Mouse (Mus musculus) stomach, postnatal 0 days (tissue): ENCODE measurements around the gene Camkv. TPM values are rescaled to one million over a fixed set of nuclear protein-coding genes. Genes with fewer than 3 reads are reported as not detected.

Experiments used
- ATAC-seq: fragments of 200-750 bp; cut with Nextera tagmentation; 2 replicates; pipeline ENCODE4 v1.8.0; 2017; ENCODE audit not compliant: low FRiP score, low TSS enrichment
- DNase-seq: peaks from one replicate; pipeline ENCODE4 v3.0.0-alpha.2; 2016; ENCODE audit warnings: low spot score
- H3K27ac ChIP-seq: fragments of 300-500 bp; sonication (generic); replicated peaks from 2 replicates; pipeline ENCODE4 v1.5.1; 2014; ENCODE audit warnings: mild to moderate bottlenecking, control low read depth
- H3K27me3 ChIP-seq: fragments of 300-500 bp; sonication (generic); 2 replicates; pipeline ENCODE4 v1.6.1; 2014; ENCODE audit warnings: low read length; ENCODE audit not compliant: control insufficient read depth, insufficient read depth
- H3K36me3 ChIP-seq: fragments of 300-500 bp; sonication (generic); 2 replicates; pipeline ENCODE4 v1.6.1; 2014; ENCODE audit warnings: low read length, mixed read lengths; ENCODE audit not compliant: control insufficient read depth, insufficient read depth
- H3K4me1 ChIP-seq: fragments of 300-500 bp; sonication (generic); replicated peaks from 2 replicates; pipeline ENCODE4 v1.6.1; 2014; ENCODE audit warnings: antibody characterized with exemption; ENCODE audit not compliant: control insufficient read depth, insufficient read depth
- H3K4me2 ChIP-seq: fragments of 300-500 bp; sonication (generic); replicated peaks from 2 replicates; pipeline ENCODE4 v1.6.1; 2014; ENCODE audit warnings: low read depth, mild to moderate bottlenecking, control low read depth, moderate library complexity
- H3K4me3 ChIP-seq: fragments of 300-500 bp; sonication (generic); 2 replicates; pipeline ENCODE4 v1.5.1; 2014; ENCODE audit warnings: low read depth, low read length, control low read depth
- H3K9ac ChIP-seq: fragments of 300-500 bp; sonication (generic); 2 replicates; pipeline ENCODE4 v1.6.1; 2014; ENCODE audit warnings: mild to moderate bottlenecking, low read length, control low read depth, mixed read lengths
- H3K9me3 ChIP-seq: fragments of 300-500 bp; sonication (generic); 2 replicates; pipeline ENCODE4 v1.6.1; 2016; ENCODE audit warnings: low read length; ENCODE audit not compliant: control insufficient read depth
- CTCF ChIP-seq: IDR thresholded peaks from 2 replicates; pipeline ENCODE4 v1.5.1; 2016; ENCODE audit warnings: antibody characterized with exemption, low read depth, mild to moderate bottlenecking, moderate library complexity
- EP300 ChIP-seq: optimal IDR thresholded peaks from 2 replicates; pipeline ENCODE3; 2016; ENCODE audit warnings: antibody characterized with exemption
- WGBS: fragments of 180-500 bp; shearing (Covaris S2); extraction: QIAGEN DNeasy Blood & Tissue Kit; methylation state at CpG from one replicate; pipeline ENCODE4 v1.1.7; 2014; 5-methylcytosine and 5-hydroxymethylcytosine counted together
- polyA plus RNA-seq: library from polyadenylated mRNA; unstranded; fragments of >200 nt; fragmentation: Nextera tagmentation; extraction: Ambion mirVana; gene quantifications from 2 replicates; pipeline ENCODE4 v1.2.1, GENCODE M21; 2015

Gene Camkv
- polyA plus RNA-seq, 1 experiment from 2014 or later, result 0.62 TPM

GRCm38 (mm10) chr9:107950460-107951355, 15.2 kb downstream of the Camkv start:
- ATAC-seq (peak; percentile 94), DNase-seq (peak; percentile 92)
- Histone ChIP-seq H3K4me2 (peak overlapping the region; percentile 76), H3K27ac (peak overlapping the region; percentile 67), H3K9ac (peak overlapping the region; percentile 67), H3K36me3 (no peaks in the 10 kb centered on the region), H3K9me3 (no peaks in the 10 kb centered on the region), H3K27me3 (no peaks in the 10 kb centered on the region), H3K4me1 (no peaks in the 10 kb centered on the region), H3K4me3 (peak overlapping the region; percentile 66)
- no peak for TF ChIP-seq EP300
- TF ChIP-seq CTCF, result no peak
- WGBS, result 11% methylated on average over 45 of the region's 45 CpGs

- Histone ChIP-seq H3K4me1 (no peaks in the 10 kb centered on the region), H3K27me3 (no peaks in the 10 kb centered on the region), H3K9me3 (no peaks in the 10 kb centered on the region), H3K36me3 (no peaks in the 10 kb centered on the region), H3K27ac (0 out of 2 replicates have a peak overlapping the region, but pooled peaks have one; percentile 40), H3K4me2 (no peak overlapping the region), H3K4me3 (no peak overlapping the region), H3K9ac (no peak overlapping the region)
- no peak for DNase-seq
- ATAC-seq, result peak; percentile 64; the same call in 1 of the 2 replicates
- TF ChIP-seq EP300, result no peak
- no peak for TF ChIP-seq CTCF
- WGBS, result 68% methylated on average over 6 of the region's 6 CpGs
Observed at GRCm38 (mm10) chr9:107955613-107956289, 20.3 kb downstream of the Camkv start.

GRCm38 (mm10) chr9:107957141-107957540, 21.7 kb downstream of the Camkv start:
- Histone ChIP-seq H3K4me1 (no peaks in the 10 kb centered on the region), H3K9me3 (no peaks in the 10 kb centered on the region), H3K9ac (no peak overlapping the region), H3K27ac (no peak overlapping the region), H3K4me2 (no peak overlapping the region), H3K4me3 (no peak overlapping the region), H3K36me3 (no peaks in the 10 kb centered on the region), H3K27me3 (no peaks in the 10 kb centered on the region)
- WGBS, result 65% methylated on average over 6 of the region's 6 CpGs
- no peak for TF ChIP-seq CTCF
- TF ChIP-seq EP300, result no peak
- ATAC-seq, result no peak
- no peak for DNase-seq

- Histone ChIP-seq H3K4me1 (no peaks in the 10 kb centered on the region), H3K27me3 (no peaks in the 10 kb centered on the region), H3K4me2 (no peak overlapping the region), H3K9me3 (no peaks in the 10 kb centered on the region), H3K27ac (no peak overlapping the region), H3K9ac (no peak overlapping the region), H3K36me3 (no peaks in the 10 kb centered on the region), H3K4me3 (no peak overlapping the region)
- ATAC-seq (no peak), DNase-seq (no peak)
- TF ChIP-seq EP300 (no peak), CTCF (no peak)
- WGBS, result 60% methylated on average over 6 of the region's 6 CpGs
Observed at GRCm38 (mm10) chr9:107959896-107960295, 24.4 kb downstream of the Camkv start.

- 75% methylated on average over 4 of the region's 4 CpGs for WGBS
- H3K4me3 ChIP-seq, result no peak overlapping the region
- TF ChIP-seq CTCF (peak; percentile 58), EP300 (no peak)
- ATAC-seq, result no peak
- no peak for DNase-seq
- H3K4me2 ChIP-seq, result no peak overlapping the region
- H3K9me3 ChIP-seq, result no peaks in the 10 kb centered on the region
- no peak overlapping the region for H3K27ac ChIP-seq
- no peaks in the 10 kb centered on the region for H3K36me3 ChIP-seq
- H3K27me3 ChIP-seq, result no peaks in the 10 kb centered on the region
- no peak overlapping the region for H3K9ac ChIP-seq
- no peaks in the 10 kb centered on the region for H3K4me1 ChIP-seq
Observed at GRCm38 (mm10) chr9:107960928-107961327, 25.5 kb downstream of the Camkv start.

GRCm38 (mm10) chr9:107961351-107961762, 25.9 kb downstream of the Camkv start:
- H3K27me3 ChIP-seq, result no peaks in the 10 kb centered on the region
- H3K4me1 ChIP-seq, result no peaks in the 10 kb centered on the region
- no peak for DNase-seq
- 78% methylated on average over 10 of the region's 10 CpGs for WGBS
- TF ChIP-seq EP300 (no peak), CTCF (no peak)
- H3K36me3 ChIP-seq, result no peaks in the 10 kb centered on the region
- ATAC-seq, result no peak
- no peak overlapping the region for H3K4me3 ChIP-seq
- no peak overlapping the region for H3K9ac ChIP-seq
- H3K27ac ChIP-seq, result no peak overlapping the region
- H3K9me3 ChIP-seq, result no peaks in the 10 kb centered on the region
- no peak overlapping the region for H3K4me2 ChIP-seq
